Mouse (Mus musculus) liver, embryonic 14.5 days (tissue): ENCODE results near the gene Lrp2. TPM values are rescaled to one million over a fixed set of nuclear protein-coding genes. Genes with fewer than 3 reads are reported as not detected.

Source experiments
- ATAC-seq: fragments of 200-750 bp; cut with Nextera tagmentation; 2 replicates; pipeline ENCODE4 v1.8.0; 2017; ENCODE audit warnings: moderate number of reproducible peaks, mild to moderate bottlenecking, moderate library complexity; ENCODE audit not compliant: insufficient read depth
- DNase-seq, 3 experiments: peaks; one replicate each; pipeline ENCODE4 v3.0.0-alpha.2; 2012 to 2013; ENCODE audit warnings: low read depth in 3 of 3, low spot score in 3 of 3
- H3K27ac ChIP-seq: fragments of 300-500 bp; sonication (generic); 2 replicates; pipeline ENCODE4 v1.5.1; 2014; ENCODE audit warnings: moderate library complexity, mild to moderate bottlenecking, control low read depth, inconsistent platforms
- H3K27me3 ChIP-seq: fragments of 300-500 bp; sonication (generic); 2 replicates; pipeline ENCODE4 v1.6.1; 2014; ENCODE audit warnings: mild to moderate bottlenecking, low read length, moderate library complexity; ENCODE audit not compliant: control insufficient read depth, insufficient read depth
- H3K36me3 ChIP-seq: fragments of 300-500 bp; sonication (generic); replicated peaks from 2 replicates; pipeline ENCODE4 v1.6.1; 2014; ENCODE audit warnings: low read depth; ENCODE audit not compliant: control insufficient read depth, insufficient read depth
- H3K4me1 ChIP-seq, 2 experiments: fragments of 200-500 bp in 1 of 2; fragments of 300-500 bp in 1 of 2; sonication (generic) in 1 of 2; replicated peaks; 2 replicates each; pipeline ENCODE4 v1.6.1; 2012 to 2014; ENCODE audit warnings: antibody characterized with exemption in 1 of 2, inconsistent platforms in 1 of 2, low read length in 1 of 2; ENCODE audit not compliant: control insufficient read depth in 2 of 2, insufficient read depth in 2 of 2
- H3K4me2 ChIP-seq: fragments of 300-500 bp; sonication (generic); 2 replicates; pipeline ENCODE4 v1.6.1; 2014; ENCODE audit warnings: low read depth, mild to moderate bottlenecking, control low read depth, moderate library complexity
- H3K4me3 ChIP-seq, 2 experiments: fragments of 200-500 bp in 1 of 2; fragments of 300-500 bp in 1 of 2; sonication (generic) in 1 of 2; 2 replicates each; pipeline ENCODE4 v1.5.1; 2012 to 2014; ENCODE audit warnings: low read depth in 2 of 2, low read length in 2 of 2, mild to moderate bottlenecking in 2 of 2, control low read depth in 1 of 2, inconsistent platforms in 1 of 2, moderate library complexity in 1 of 2; ENCODE audit not compliant: insufficient read depth in 1 of 2
- H3K9ac ChIP-seq: fragments of 300-500 bp; sonication (generic); replicated peaks from 2 replicates; pipeline ENCODE4 v1.6.1; 2014; ENCODE audit warnings: mild to moderate bottlenecking, control low read depth, moderate library complexity
- H3K9me3 ChIP-seq: fragments of 300-500 bp; sonication (generic); 2 replicates; pipeline ENCODE4 v1.6.1; 2016; ENCODE audit warnings: low read length, mixed read lengths; ENCODE audit not compliant: control insufficient read depth
- CTCF ChIP-seq: IDR thresholded peaks from 2 replicates; pipeline ENCODE4 v1.5.1; 2016; ENCODE audit warnings: antibody characterized with exemption, low read depth, control low read depth
- EP300 ChIP-seq: IDR thresholded peaks from 2 replicates; pipeline ENCODE4 v1.6.1; 2016; ENCODE audit warnings: antibody characterized with exemption, low read depth
- WGBS: fragments of 180-500 bp; shearing (Covaris S2); extraction: QIAGEN DNeasy Blood & Tissue Kit; methylation state at CpG from one replicate; pipeline ENCODE4 v1.1.7; 2014; ENCODE audit not compliant: insufficient replicate concordance; 5-methylcytosine and 5-hydroxymethylcytosine counted together
- polyA plus RNA-seq, 2 experiments: library from polyadenylated mRNA; depleted of rRNA in 1 of 2; stranded (reverse) in 1 of 2; unstranded in 1 of 2; fragments of >200 nt; fragmentation: Nextera tagmentation in 1 of 2; extraction: Ambion mirVana in 1 of 2; gene quantifications; 2 replicates each; pipeline versions ENCODE4 v1.2.1 to v1.2.3; 2012 to 2014

The Lrp2 gene
- polyA plus RNA-seq, 2 experiments: 0.07 to 0.11 TPM

DNA sequence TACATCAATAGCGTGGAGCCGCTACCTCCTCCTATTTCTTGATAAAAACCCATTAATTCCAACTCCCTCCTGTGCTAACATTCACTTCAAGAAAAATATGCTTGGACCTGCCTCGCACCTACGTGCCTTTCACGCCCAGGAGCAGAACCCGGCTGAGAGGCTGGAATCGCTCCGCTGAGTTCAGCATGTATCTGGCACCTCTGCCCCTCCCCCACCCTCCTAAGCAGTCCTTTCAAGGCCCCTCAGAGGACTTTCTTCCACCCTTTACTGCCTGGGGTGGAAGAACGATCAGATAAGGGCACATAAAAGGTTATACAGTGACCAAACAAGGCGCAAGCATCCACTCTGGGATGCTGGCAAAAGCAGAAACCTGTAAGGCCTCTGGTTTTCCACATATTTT is 26.4 kb upstream of the Lrp2 start:
- no peak overlapping the region for H3K4me2 ChIP-seq
- no peaks in the 10 kb centered on the region for H3K27me3 ChIP-seq
- H3K27ac ChIP-seq: no peak overlapping the region
- 21% methylated on average over 10 of the region's 10 CpGs for WGBS
- TF ChIP-seq CTCF (no peak), EP300 (no peak)
- ATAC-seq (no peak), DNase-seq (no peak)
- no peak overlapping the region for H3K4me3 ChIP-seq
- H3K9ac ChIP-seq: no peak overlapping the region
- no peaks in the 10 kb centered on the region for H3K36me3 ChIP-seq
- peaks cover 0 to 3% of the 10 kb centered on the region in 2 experiments; a peak in 2 of 4 replicates for H3K4me1 ChIP-seq
- H3K9me3 ChIP-seq: no peaks in the 10 kb centered on the region

DNA sequence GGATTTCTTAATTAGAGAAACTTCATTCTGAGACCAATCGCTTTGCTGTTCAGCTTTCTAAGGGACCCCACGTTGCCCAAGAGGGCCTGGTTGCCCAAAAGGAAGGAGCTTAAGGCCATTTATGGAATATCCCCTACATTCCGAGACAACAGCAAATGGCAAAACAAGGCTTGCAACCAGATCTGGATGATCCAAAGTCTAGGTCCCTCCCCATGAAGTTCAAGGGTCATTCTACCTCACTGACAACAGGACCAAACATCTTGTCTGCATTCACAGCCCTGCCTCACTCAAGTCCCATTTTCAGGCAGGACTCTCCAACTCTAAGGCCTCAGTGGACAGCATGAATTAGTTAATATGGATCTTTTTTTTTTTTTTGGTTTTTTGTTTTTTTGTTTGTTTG is 20.8 kb upstream of the Lrp2 start:
- no peak for DNase-seq
- Histone ChIP-seq H3K36me3 (no peaks in the 10 kb centered on the region), H3K27ac (no peak overlapping the region), H3K9ac (no peak overlapping the region), H3K4me2 (no peak overlapping the region), H3K4me3 (no peak overlapping the region), H3K27me3 (no peaks in the 10 kb centered on the region), H3K9me3 (no peaks in the 10 kb centered on the region), H3K4me1 (0 out of 4 replicates have a peak, but pooled peaks cover 0 to 2% of the 10 kb centered on the region in 2 experiments)
- TF ChIP-seq CTCF (no peak), EP300 (peak; percentile 7; the same call in 1 of the 2 replicates)
- no peak for ATAC-seq
- 64% methylated on average over 3 of the region's 3 CpGs for WGBS

DNA sequence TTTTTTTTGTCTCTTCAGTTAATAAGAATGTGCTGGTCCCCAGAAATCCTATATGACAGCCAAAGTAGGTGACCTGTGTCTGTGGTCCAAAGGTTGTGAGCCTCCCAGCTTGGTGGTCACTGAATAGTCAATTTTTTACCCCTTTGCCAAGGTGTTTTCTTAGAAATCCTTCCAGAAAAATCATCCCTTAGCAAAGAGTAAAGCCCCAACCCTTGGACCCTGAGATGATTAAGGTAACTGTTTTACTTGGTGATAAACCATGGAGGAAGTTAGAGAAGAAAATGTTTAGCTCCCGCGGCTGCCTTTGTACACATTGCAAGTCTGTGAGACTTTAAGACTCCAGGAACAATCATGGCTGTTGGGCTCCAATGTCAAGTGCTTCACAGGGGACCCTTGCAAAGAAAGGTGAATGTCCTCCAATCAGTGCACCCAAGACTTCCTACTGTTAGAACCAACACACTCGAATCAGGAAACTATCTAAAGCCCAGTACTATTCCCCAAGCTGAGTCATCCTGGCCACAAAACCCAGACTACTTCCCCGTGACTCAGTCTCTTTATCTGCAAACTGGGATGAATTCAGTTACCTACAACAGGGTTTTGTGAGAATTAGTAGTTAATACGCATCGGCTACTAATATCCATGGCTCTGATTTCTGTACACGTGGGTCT is 18.0 kb upstream of the Lrp2 start:
- H3K27ac ChIP-seq: no peak overlapping the region
- H3K9ac ChIP-seq: no peak overlapping the region
- H3K4me2 ChIP-seq: no peak overlapping the region
- 0 out of 4 replicates have a peak, but pooled peaks cover 0 to 2% of the 10 kb centered on the region in 2 experiments for H3K4me1 ChIP-seq
- H3K9me3 ChIP-seq: no peaks in the 10 kb centered on the region
- H3K36me3 ChIP-seq: no peaks in the 10 kb centered on the region
- no peaks in the 10 kb centered on the region for H3K27me3 ChIP-seq
- no peak for ATAC-seq
- DNase-seq: no peak
- WGBS: 59% methylated on average over 7 of the region's 7 CpGs
- H3K4me3 ChIP-seq: no peak overlapping the region
- TF ChIP-seq CTCF (no peak), EP300 (no peak)

DNA sequence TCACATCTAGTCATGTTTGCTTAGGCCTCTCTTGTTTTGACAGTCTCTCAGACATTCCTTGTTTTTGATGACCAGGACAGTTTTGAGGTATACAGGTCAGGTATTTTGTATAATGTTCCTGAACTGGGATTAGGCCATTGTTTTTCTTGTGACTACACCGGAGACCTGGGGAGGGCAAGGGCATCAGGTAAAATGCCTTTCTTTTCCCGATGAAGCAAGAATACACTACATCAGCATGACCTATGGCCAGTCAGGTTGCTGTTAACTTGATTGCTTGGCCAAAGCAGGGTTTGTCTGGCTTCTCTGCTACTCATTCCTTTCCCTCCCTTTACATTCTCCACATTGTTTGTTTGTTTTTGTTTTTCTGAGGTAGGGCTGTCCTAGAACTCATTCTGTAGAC is 7.3 kb upstream of the Lrp2 start:
- ATAC-seq: no peak

DNA sequence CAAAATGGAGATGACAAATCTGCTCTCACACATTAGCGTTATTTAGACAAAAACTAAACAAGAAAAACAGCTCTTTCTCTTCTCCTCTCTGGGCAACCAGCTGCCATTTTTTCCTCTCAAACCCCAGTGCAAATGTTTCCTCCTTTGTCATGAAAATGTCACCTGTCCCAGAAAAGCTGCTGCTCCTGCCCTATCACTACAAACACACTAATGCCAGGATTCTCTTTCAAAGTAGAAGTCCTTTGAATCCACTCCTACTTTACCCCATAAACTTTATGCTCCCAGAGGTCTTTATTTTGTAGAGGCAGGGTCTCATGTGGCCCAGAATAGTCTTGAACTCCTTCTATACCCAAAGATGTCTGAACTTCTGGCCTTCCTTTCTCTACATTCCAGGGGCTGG is 6.7 kb upstream of the Lrp2 start:
- WGBS: 37% methylated on average over 1 of the region's 1 CpGs
- TF ChIP-seq EP300 (no peak), CTCF (no peak)
- Histone ChIP-seq H3K4me3 (no peak overlapping the region), H3K9ac (no peak overlapping the region), H3K27ac (no peak overlapping the region), H3K9me3 (no peaks in the 10 kb centered on the region), H3K4me1 (no peaks in the 10 kb centered on the region), H3K4me2 (no peak overlapping the region), H3K27me3 (peaks cover 18% of the 10 kb centered on the region), H3K36me3 (no peaks in the 10 kb centered on the region)
- DNase-seq (no peak), ATAC-seq (no peak)

More for the DNA sequence above, 7.3 kb upstream of the Lrp2 start:
- Histone ChIP-seq H3K9me3 (no peaks in the 10 kb centered on the region), H3K27me3 (peaks cover 11% of the 10 kb centered on the region), H3K4me2 (no peak overlapping the region), H3K27ac (no peak overlapping the region), H3K9ac (no peak overlapping the region), H3K4me3 (no peak overlapping the region), H3K4me1 (no peaks in the 10 kb centered on the region), H3K36me3 (no peaks in the 10 kb centered on the region)
- TF ChIP-seq EP300 (no peak), CTCF (no peak)
- WGBS: 61% methylated on average over 2 of the region's 2 CpGs
- no peak for DNase-seq
